Mouse (Mus musculus): ENCODE data around the gene BC048507. TPM values are rescaled to one million over a fixed set of nuclear protein-coding genes. Genes with fewer than 3 reads are reported as not detected.
"Not testable (repeated sequence)": the region's sequence is repeated elsewhere in the genome, so short reads cannot be mapped to it uniquely, and the experiment has no call there.

BC048507 gene
- total and polyA plus RNA-seq, 3 experiments: not detected

DNA sequence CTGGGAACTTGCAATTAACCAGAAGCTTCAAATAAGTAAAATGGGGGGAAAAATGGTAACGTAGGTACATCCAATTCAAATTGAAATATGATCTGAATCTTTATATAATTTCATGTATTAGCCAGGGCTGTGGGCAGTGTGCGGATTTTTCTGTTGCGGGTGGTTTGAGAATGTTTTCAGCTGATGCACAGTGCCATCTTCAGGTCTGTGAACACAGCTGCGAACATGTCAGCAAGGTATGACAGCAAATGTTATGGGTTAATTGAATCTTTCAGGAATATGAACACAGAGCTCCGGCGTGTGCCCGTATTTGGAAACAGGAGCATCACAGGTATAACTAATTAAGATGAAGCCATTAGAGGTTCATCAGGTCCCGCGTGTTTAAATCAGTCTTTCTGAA lies 618 bp upstream of the BC048507 start:
- ATAC-seq (ENCODE audit: extremely low read depth, insufficient number of reproducible peaks, low FRiP score, poor library complexity, severe bottlenecking) (no peak), DNase-seq (ENCODE audit: low spot score) (no peak)
- Histone ChIP-seq H3K4me3 (ENCODE audit: low read depth, low read length) (no peak overlapping the region), H3K36me3 (replicated peaks) (no peaks in the 10 kb centered on the region), H3K4me1 (ENCODE audit: insufficient read depth, low read depth, low read length) (no peaks in the 10 kb centered on the region), H3K9me3 (replicated peaks) (peaks cover 10% of the 10 kb centered on the region), H3K27me3 (ENCODE audit: insufficient read depth, low read length) (no peaks in the 10 kb centered on the region)
- no peak for TF ChIP-seq CTCF (IDR thresholded peaks at IDR 0.05; ENCODE audit: low read depth, low read length)
- TF ChIP-seq TAL1 (conservative IDR thresholded peaks at IDR 0.05; ENCODE audit: low read depth, low read length): no peak

DNA sequence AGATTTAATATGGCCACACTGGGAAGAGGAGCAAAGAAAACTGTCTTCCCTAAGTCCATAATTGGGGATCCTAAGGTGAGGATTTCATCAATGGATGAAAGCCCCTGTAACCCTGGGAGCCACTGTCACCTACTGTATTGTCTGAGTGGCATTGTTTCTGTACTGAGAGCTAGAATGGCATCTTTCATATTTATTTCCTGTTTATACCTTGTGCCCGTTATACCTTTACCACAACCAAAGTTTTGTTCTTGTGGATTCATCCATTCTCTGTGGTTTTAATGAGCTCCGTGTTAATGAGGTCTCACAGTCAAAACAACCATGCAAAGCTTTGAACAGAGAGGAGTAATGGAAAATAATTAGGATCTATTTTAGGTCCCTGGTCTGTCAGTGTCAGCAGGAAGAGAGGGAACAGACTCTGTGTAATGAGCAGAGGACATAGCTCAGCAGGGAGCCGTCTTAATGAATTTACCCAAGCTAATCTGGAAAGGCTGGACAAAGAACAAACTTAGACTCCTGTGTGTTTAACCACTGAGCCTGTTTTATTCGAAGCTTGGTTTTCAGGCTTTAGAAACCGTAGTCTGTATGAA lies 1.7 kb downstream of the BC048507 start:
- no peaks in the 10 kb centered on the region for H3K4me1 ChIP-seq (ENCODE audit: insufficient read depth, low read depth, low read length)
- peaks cover 15% of the 10 kb centered on the region for H3K9me3 ChIP-seq (replicated peaks)
- TF ChIP-seq GATA2 (IDR thresholded peaks at IDR 0.05; ENCODE audit: borderline replicate concordance, low read depth, low read length) (no peak), GATA1 (IDR thresholded peaks at IDR 0.05; ENCODE audit: borderline replicate concordance, low read length) (no peak), CTCF (IDR thresholded peaks at IDR 0.05; ENCODE audit: low read depth, low read length) (no peak), TAL1 (conservative IDR thresholded peaks at IDR 0.05; ENCODE audit: low read depth, low read length) (no peak)
- ATAC-seq (ENCODE audit: extremely low read depth, insufficient number of reproducible peaks, low FRiP score, poor library complexity, severe bottlenecking): no peak
- no peaks in the 10 kb centered on the region for H3K27me3 ChIP-seq (ENCODE audit: insufficient read depth, low read length)
- DNase-seq (ENCODE audit: low spot score): no peak
- H3K4me3 ChIP-seq (ENCODE audit: low read depth, low read length): no peak overlapping the region
- no peaks in the 10 kb centered on the region for H3K36me3 ChIP-seq (replicated peaks)

DNA sequence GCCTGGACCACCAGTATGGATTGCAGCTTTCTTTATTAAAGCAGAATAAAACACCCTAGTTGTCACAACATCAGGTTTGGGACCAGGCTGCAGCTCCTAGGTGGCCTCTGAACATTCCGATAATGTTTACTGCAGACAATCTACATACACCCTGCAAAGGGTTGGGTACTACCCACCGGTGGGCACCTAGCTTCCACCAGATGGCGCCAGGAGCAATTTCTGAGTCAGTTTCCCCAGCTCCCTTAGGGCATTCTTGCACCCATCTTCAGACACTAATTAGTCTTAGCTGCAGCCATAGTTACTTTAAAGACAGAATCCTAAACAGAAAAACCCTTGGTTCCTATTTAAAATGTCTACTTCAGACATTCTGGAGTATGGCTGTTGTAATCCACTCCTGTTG lies 4.8 kb downstream of the BC048507 start:
- H3K9me3 ChIP-seq (replicated peaks): peaks cover 20% of the 10 kb centered on the region

DNA sequence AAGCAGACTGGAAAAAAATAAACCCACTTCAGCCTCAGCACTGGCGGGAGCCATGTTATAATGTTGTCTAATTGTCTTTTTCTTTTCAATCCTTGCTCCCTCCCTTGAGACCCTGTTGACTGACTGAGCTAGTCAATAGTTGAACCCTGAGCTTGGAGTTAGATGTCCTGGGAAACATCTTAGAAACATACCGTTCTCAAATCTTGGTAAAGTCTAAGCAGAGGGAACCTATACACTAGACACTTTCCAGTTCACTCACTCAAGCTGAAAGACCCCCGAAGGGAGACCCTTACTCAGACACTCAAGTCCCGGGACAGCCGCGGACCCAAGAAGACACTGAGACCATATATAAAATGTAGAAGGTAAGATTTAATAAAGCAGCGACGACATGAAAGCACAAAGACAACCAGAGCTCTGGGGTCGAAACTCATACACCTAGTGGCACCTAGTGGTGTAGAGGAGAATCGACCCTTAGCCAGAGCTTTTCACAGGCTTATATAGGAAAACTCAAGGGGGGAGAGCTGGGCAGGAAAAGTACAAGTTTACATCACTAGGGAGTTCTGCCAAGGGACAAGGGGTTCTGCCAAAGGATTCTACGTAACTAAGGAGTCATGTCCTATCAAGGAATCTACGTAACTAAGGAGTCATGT lies 13.0 kb downstream of the BC048507 start:
- H3K4me1 ChIP-seq (ENCODE audit: insufficient read depth, low read depth, low read length); H3K36me3 ChIP-seq (replicated peaks); H3K4me3 ChIP-seq (ENCODE audit: low read depth, low read length); DNase-seq (ENCODE audit: low spot score); H3K9me3 ChIP-seq (replicated peaks); H3K27me3 ChIP-seq (ENCODE audit: insufficient read depth, low read length); ATAC-seq (ENCODE audit: extremely low read depth, insufficient number of reproducible peaks, low FRiP score, poor library complexity, severe bottlenecking): not testable (repeated sequence)

More for the DNA sequence above, 4.8 kb downstream of the BC048507 start:
- Histone ChIP-seq H3K36me3 (replicated peaks) (no peaks in the 10 kb centered on the region), H3K4me3 (ENCODE audit: low read depth, low read length) (no peak overlapping the region), H3K27me3 (ENCODE audit: insufficient read depth, low read length) (no peaks in the 10 kb centered on the region), H3K4me1 (ENCODE audit: insufficient read depth, low read depth, low read length) (no peaks in the 10 kb centered on the region)
- TF ChIP-seq TAL1 (conservative IDR thresholded peaks at IDR 0.05; ENCODE audit: low read depth, low read length) (no peak), POLR2AphosphoS5 (IDR thresholded peaks at IDR 0.05; ENCODE audit: insufficient replicate concordance, low read depth, low read length) (no peak), GATA2 (IDR thresholded peaks at IDR 0.05; ENCODE audit: borderline replicate concordance, low read depth, low read length) (no peak)
- no peak for DNase-seq (ENCODE audit: low spot score)
- ATAC-seq (ENCODE audit: extremely low read depth, insufficient number of reproducible peaks, low FRiP score, poor library complexity, severe bottlenecking): no peak

DNA sequence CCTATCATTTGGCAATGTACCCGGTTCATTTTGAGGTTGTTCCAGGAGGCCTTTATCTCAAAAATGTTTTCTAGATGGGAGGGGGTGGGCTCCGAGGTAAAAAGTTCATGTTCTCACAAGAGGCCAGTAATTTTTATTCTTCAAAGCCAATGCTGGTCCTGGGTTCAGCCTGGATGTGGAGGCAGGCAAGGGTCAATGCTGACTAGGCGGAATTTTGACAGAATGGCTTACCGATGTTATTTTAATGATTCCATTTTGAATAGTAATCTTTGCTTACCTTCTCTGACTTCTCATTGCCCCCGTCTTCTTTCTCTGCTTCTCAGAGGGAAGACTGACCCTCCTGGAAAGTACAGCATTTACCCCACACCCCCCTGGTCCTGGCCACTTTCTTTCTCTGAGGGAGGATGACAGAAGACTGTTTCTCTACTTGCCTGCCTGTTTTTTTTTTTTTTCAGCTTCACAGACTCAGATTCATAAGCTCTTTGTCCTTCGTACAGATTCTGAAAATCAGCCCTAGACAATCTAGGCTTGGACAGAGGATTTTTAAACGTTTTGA lies 13.7 kb downstream of the BC048507 start:
- Histone ChIP-seq H3K9me3 (replicated peaks) (peaks cover 9% of the 10 kb centered on the region; the same call in 1 of the 2 replicates), H3K36me3 (replicated peaks) (no peaks in the 10 kb centered on the region), H3K4me1 (ENCODE audit: insufficient read depth, low read depth, low read length) (no peaks in the 10 kb centered on the region), H3K4me3 (ENCODE audit: low read depth, low read length) (no peak overlapping the region), H3K27me3 (ENCODE audit: insufficient read depth, low read length) (no peaks in the 10 kb centered on the region)
- DNase-seq (ENCODE audit: low spot score) (no peak), ATAC-seq (ENCODE audit: extremely low read depth, insufficient number of reproducible peaks, low FRiP score, poor library complexity, severe bottlenecking) (no peak)
- TF ChIP-seq GATA1 (IDR thresholded peaks at IDR 0.05; ENCODE audit: borderline replicate concordance, low read length) (no peak), GATA2 (IDR thresholded peaks at IDR 0.05; ENCODE audit: borderline replicate concordance, low read depth, low read length) (no peak), TAL1 (conservative IDR thresholded peaks at IDR 0.05; ENCODE audit: low read depth, low read length) (no peak), POLR2AphosphoS5 (IDR thresholded peaks at IDR 0.05; ENCODE audit: insufficient replicate concordance, low read depth, low read length) (no peak), CTCF (IDR thresholded peaks at IDR 0.05; ENCODE audit: low read depth, low read length) (no peak)

DNA sequence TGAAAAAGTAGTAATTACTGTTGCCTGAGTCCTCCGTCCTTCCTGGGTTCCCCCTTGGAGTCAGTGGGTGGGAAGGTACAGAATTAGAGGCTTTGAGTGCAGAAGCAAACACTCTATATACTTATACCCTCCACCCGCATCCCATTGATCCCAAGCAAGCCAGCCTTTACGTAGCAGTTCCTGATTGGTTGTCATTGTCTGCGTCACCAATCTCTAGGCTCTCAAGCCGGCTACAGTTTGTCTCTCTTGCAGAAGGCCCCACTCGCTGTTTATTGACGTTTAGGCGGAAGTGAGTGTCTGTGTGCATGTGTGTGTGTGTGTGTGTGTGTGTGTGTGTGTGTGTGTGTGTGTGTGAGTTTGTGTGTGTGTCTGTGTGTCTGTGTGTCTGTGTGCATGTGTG lies 20.8 kb downstream of the BC048507 start:
- Histone ChIP-seq H3K4me3 (ENCODE audit: low read depth, low read length) (no peak overlapping the region), H3K4me1 (ENCODE audit: insufficient read depth, low read depth, low read length) (no peaks in the 10 kb centered on the region), H3K27me3 (ENCODE audit: insufficient read depth, low read length) (no peaks in the 10 kb centered on the region), H3K9me3 (replicated peaks) (peaks cover 11% of the 10 kb centered on the region), H3K36me3 (replicated peaks) (no peaks in the 10 kb centered on the region)
- TF ChIP-seq TAL1 (conservative IDR thresholded peaks at IDR 0.05; ENCODE audit: low read depth, low read length) (no peak), CTCF (IDR thresholded peaks at IDR 0.05; ENCODE audit: low read depth, low read length) (no peak), GATA1 (IDR thresholded peaks at IDR 0.05; ENCODE audit: borderline replicate concordance, low read length) (no peak), POLR2AphosphoS5 (IDR thresholded peaks at IDR 0.05; ENCODE audit: insufficient replicate concordance, low read depth, low read length) (no peak), GATA2 (IDR thresholded peaks at IDR 0.05; ENCODE audit: borderline replicate concordance, low read depth, low read length) (no peak)
- no peak for DNase-seq (ENCODE audit: low spot score)
- no peak for ATAC-seq (ENCODE audit: extremely low read depth, insufficient number of reproducible peaks, low FRiP score, poor library complexity, severe bottlenecking)

DNA sequence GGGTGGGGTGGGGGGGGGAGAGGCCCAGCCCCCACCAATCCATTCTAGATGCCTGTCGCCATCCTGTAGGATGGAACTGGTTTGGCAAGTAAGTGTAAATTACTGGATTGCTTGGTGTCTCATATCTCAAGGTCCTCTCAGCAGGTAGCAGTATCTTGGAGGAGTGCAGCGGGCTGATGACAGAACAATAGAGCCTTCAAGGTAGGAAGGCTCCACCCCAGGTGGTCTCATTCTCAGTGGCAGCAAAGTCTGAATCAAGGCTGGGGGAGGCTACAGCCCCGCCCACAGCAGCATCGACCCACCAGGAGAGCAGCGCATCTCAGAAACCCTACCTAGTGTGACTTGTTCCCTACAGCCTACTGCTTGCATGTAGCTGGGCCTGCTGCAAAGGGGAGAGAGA lies 46.6 kb downstream of the BC048507 start:
- TF ChIP-seq CTCF (IDR thresholded peaks at IDR 0.05; ENCODE audit: low read depth, low read length) (no peak), TAL1 (conservative IDR thresholded peaks at IDR 0.05; ENCODE audit: low read depth, low read length) (no peak), GATA2 (IDR thresholded peaks at IDR 0.05; ENCODE audit: borderline replicate concordance, low read depth, low read length) (no peak), POLR2AphosphoS5 (IDR thresholded peaks at IDR 0.05; ENCODE audit: insufficient replicate concordance, low read depth, low read length) (no peak), GATA1 (IDR thresholded peaks at IDR 0.05; ENCODE audit: borderline replicate concordance, low read length) (no peak)
- ATAC-seq (ENCODE audit: extremely low read depth, insufficient number of reproducible peaks, low FRiP score, poor library complexity, severe bottlenecking): no peak
- Histone ChIP-seq H3K4me1 (ENCODE audit: insufficient read depth, low read depth, low read length) (no peaks in the 10 kb centered on the region), H3K36me3 (replicated peaks) (no peaks in the 10 kb centered on the region), H3K27me3 (ENCODE audit: insufficient read depth, low read length) (no peaks in the 10 kb centered on the region), H3K4me3 (ENCODE audit: low read depth, low read length) (no peak overlapping the region), H3K9me3 (replicated peaks) (peaks cover 21% of the 10 kb centered on the region)
- no peak for DNase-seq (ENCODE audit: low spot score)
